Mouse (Mus musculus): ENCODE results near the gene B4galt5. TPM values are rescaled to one million over a fixed set of nuclear protein-coding genes. Genes with fewer than 3 reads are reported as not detected.
A peak's percentile ranks its signal among the peaks of the same experiment; 100 is the strongest.

B4galt5 gene
- total RNA-seq, 2 experiments from 2014 or later: 63.0 to 70.2 TPM

DNA sequence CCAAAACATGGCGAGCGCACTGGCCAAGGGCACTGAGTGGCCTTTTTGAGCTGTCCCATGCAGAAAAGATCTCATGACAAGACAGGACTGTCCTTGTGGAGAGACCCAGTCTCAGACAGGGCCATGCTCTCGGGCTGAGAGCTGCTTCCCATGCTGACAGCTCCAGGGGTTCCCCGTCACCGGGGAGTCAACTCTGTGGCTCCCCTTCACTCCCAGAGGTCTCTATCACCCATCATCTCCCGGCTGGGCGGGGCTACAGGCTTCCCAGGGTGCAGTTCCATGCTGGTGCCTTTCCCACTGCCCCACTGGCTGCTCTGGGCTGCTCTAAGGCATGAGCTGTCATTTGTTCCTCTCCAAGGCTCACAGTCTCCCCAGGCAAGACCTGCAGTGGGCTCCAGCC lies 54.8 kb downstream of the B4galt5 start:
- peak in 1 of 2 experiments; percentile 26 for DNase-seq (ENCODE audit: extremely low spot score in 1 of 2, low spot score in 2 of 2)
- intact Hi-C loops (cut with DNase I): no loop called here

DNA sequence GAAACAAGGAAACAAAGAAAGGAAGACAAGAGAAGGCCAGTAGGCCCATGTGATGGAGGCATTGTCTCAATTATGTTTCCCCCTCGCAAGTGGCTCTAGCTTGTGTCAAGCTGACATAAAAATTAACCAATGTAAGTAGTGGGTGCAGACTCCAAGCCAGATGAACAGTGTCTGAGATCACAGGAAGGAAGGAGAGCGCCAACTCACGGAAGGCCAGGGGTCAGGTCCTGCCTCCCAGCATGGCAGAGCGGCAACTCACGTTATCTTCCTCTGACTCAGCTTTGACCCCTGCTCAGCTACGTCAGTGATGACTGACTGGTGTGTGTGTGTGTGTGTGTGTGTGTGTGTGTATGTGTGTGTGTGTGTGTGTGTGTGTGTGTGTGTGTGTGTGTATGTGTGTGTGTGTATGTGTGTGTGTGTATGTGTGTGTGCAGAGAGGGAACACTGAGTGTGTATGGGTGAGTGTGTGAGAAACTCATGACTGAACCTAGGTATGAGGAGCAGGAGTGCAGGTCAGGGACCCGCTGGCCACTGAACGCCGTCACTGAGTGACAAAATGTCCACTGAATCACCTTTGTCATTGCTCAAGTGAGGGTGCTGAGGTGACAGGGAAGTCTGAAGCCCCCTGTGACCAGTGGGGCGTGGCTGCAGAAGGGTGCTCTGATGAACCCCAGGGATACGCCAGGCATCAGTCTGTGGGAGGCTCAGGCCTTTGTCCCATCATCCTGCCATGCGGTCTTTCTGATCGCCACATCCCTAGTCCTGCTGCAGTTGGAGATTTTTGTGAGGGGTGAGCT lies 55.5 kb downstream of the B4galt5 start:
- DNase-seq (ENCODE audit: extremely low spot score in 1 of 2, low spot score in 2 of 2): peak in 1 of 2 experiments; percentile 24
- intact Hi-C loops (cut with DNase I): no loop called here

DNA sequence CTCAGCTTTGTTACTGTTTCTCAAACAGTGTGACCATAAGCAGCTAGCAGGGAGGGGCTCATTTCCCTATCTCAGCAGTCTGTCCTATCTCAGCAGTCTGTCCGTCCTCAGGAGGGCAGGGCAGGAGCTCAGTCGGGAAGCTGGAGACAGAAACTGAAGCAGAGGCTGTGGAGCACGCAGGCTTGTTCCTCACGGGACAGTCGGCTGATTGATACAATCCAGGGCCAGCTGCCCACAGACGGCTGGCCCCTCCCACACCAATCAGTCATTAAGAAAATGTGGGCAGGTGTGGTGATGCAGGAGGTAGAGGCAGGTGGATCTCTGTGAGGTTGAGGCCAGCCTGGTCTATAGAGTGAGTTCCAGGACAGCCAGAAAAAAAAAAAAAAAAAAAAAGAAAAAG lies 56.1 kb downstream of the B4galt5 start:
- intact Hi-C loops (cut with DNase I): no loop called here
- peak in 1 of 2 experiments; percentile 15 for DNase-seq (ENCODE audit: extremely low spot score in 1 of 2, low spot score in 2 of 2)

DNA sequence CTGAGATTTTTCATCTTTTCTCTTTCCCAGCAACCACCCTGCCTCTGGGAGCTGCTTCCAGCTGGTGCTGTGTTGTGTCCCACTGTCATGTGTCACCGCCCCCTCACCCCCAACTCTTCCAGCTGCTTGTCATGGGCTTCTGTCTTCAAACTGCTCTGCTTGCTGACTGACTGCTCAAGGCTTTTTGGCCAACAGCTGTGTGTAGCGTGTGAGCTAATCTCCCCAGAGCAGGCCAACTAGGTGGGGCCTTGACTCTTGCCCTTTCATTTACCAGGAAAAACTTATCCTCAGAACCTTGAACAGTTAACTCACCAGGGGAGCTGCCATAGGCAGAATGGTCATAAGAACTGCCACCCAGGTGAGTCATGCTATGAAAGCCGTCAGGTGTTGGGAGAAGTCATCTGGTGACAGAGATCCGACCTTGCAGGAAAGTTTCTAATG lies 56.8 kb downstream of the B4galt5 start:
- intact Hi-C loops (cut with DNase I): no loop called here
- DNase-seq (ENCODE audit: extremely low spot score in 1 of 2, low spot score in 2 of 2): peak in 1 of 2 experiments; percentile 26

DNA sequence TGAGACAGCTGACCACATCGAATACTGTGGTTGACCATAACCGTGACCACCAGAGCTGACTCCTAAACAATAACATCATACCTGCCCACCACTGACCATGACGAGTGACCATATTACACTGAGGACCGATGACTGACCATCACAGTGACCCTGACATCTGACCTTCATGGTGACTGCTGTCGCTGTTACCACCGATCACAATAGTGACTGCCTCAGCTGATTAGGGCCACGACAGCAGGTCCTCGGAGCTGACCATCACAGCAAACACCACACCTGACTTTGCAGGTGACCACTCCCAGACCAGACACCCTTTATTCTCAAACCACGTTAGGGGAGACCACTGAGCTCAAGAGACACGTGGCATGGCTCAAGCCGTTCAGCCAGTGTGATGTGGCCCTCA lies 57.3 kb downstream of the B4galt5 start:
- intact Hi-C loops (cut with DNase I): no loop called here
- no peak for DNase-seq (ENCODE audit: extremely low spot score in 1 of 2, low spot score in 2 of 2)

DNA sequence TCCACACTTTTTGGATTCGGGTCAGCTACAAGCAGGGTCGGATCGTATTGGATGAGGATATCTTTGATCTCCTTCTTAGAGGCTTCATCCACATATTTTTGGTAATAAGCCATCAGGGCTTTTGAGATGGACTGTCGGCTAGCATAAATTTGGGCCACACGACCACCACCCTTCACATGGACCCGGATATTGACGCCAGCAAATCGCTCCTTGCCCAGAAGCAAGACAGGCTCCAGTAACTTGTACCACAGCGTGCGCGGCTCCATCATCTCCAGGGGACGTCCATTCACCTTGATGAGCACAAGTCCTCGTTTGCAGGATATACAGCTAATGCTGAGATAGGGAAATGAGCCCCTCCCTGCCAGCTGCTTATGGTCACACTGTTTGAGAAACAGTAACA lies 67.5 kb downstream of the B4galt5 start:
- intact Hi-C loops (cut with DNase I): no loop called here
- peak in 1 of 2 experiments; percentile 21 for DNase-seq (ENCODE audit: extremely low spot score in 1 of 2, low spot score in 2 of 2)

DNA sequence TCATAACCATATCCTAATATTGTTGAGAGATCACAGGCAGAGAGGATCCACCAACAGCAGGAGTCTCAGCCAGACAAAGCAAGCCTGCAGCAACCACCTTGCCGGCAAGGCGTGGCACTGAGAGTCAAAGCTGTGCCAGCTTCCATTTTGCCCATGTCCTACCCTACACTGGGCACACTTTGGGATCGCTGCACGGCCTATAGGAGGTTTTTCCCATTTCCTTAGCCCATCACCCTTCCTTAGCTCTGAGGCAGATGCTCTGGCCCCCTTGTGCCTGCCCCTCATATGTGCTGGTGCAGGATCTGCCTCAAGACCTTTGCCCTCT lies 68.0 kb downstream of the B4galt5 start:
- intact Hi-C loops (cut with DNase I): no loop called here

DNA sequence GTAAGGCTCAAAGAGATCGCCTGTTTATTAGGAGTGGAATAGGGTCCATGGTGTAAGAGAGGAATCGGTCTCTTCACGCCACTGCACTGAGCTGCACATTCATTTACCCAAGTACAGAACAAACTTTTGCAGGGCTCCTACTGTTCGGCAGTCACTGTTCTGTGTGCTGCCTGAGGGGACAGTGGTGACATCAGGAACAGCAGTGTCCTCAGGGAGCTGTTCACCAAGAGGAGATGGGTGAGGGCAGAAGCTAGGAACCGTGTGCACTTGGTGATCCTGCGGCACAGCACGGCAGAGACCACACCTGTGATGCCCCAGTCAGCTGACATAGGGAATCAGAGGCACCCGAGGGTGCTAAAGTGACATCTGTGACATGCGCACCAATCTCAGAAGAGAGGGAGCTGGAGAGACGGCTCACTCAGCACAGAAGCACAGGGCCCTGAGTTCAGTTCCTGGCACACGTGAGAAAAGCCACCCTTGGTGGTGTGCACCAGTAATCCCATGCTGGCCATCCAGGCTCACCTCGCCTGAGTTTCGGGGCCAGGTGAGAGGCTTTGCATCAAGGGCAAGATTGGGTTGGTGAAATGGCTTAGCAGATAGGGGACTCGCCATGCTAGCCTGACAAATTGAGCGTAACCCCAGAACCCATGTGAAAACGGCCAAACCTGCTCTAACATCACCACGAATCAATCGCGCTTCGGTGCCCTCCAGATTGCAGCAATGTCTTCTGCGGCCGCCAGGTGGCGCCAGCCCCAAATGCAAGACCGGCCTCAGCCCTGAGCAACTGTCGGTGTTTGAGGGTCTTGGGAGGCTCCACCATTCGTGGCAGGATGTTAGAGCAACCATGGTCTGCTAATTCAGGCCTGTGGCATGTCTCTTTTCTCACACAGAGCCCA lies 68.6 kb downstream of the B4galt5 start:
- intact Hi-C loops (cut with DNase I): no loop called here
- DNase-seq (ENCODE audit: extremely low spot score in 1 of 2, low spot score in 2 of 2): peak; percentile 76 to 80

More for the DNA sequence above, 68.0 kb downstream of the B4galt5 start:
- no peak for DNase-seq (ENCODE audit: extremely low spot score in 1 of 2, low spot score in 2 of 2)

DNA sequence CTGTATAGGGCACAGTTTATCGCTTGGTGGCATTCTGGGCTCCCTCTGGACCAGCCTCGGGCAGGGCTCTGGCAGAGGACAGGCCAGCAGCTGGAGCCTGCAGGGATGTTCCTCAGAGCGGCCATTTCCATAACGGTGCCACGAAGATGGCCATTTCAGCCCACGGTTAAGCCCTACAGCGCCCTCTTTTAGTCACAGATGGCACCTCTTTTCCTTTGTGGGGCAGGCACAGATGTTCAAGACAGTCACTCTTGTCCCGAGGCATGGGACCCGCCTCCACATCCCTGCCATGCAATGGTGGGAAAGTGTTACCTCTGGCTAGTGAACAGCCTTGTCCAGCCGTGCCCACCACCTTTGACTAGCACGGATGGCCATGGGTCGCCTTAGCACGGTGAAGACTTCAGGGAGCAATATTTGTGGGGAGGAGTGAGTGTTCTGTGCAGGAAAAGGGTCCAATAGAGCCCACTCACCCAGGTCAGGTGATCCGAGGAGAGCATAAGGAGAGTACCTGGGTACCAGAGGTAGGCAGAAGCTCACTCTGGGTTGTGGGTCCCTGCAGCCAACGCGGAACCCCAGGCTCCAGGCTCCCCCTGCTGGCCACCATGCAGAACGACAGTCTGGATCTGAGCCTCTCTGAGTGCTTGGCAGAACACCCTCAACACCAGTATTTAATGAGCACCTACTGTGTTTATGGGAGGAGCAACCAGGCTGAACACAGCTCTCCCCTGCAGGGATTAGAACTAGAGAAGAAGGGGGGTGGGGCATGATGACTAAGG lies 70.0 kb downstream of the B4galt5 start:
- intact Hi-C loops (cut with DNase I): loop anchor here (1.0 to 5.0 kb wide), 3 partner anchors 57 to 207 kb away; no protein-coding TSS in a partner anchor
- DNase-seq (ENCODE audit: extremely low spot score in 1 of 2, low spot score in 2 of 2): peak; percentile 40 to 62

DNA sequence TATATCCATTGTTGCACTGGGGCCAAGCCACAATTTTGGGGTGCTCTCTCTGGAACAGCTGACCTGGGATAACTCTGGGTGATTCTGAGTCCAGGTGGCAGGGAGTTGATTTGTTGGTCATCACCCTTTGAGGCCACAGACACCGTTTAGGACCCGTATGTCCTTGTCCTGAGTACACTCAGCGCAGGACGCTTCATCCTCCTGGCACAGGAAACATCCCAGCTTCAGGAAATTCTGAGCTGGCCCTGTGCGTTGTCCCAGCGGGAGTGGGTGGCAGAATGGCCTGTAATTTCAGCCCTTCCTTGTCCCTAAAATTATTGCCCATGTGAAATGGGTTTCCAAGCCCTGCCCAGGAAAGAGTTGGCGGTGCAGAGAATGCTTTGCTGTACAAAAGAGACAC lies 71.0 kb downstream of the B4galt5 start:
- intact Hi-C loops (cut with DNase I): loop anchor here (5.0 kb wide), 2 partner anchors 139 to 206 kb away; no protein-coding TSS in a partner anchor
- peak in 1 of 2 experiments; percentile 24 for DNase-seq (ENCODE audit: extremely low spot score in 1 of 2, low spot score in 2 of 2)

DNA sequence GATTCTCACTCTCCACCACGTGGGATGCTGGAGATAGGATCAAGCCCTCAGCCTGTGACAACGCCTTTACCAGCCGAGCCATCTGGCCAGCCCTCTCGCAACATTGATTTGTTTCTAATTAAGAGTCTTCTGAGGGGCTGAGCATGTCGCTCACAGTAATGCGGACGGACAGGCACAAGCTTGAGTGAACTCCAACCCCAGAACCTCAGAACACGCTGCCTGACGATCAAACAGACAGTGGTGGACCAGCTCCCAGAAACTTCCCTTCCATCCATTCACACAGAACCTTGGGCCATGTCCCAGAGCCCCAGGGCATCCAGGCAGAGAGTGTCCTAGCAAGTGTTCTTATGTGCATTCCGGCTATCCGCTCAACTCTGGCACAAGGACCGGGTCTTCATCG lies 72.0 kb downstream of the B4galt5 start:
- intact Hi-C loops (cut with DNase I): loop anchor here (5.0 kb wide), 2 partner anchors 140 to 205 kb away; no protein-coding TSS in a partner anchor
- DNase-seq (ENCODE audit: extremely low spot score in 1 of 2, low spot score in 2 of 2): peak in 1 of 2 experiments; percentile 16

DNA sequence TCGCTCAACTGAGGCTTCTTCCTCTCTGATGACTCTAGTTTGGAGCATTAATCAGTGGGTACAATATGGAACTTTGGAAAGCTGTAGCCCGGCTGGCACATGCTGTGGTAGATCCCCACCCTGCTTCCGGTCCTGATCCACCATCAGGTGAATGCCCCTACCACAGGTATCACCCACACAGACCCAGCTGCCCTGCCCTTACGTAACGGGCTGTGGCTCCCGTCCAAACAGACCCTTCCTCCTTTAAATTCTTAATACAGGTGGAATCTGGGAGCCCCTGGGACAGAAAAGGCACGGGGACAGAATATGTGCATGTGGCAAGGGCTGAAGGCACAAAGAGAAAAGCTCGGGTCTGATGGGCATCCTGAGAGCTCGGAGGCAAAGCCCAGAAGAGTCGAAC lies 73.1 kb downstream of the B4galt5 start:
- intact Hi-C loops (cut with DNase I): loop anchor here (5.0 kb wide), 2 partner anchors 141 to 204 kb away; no protein-coding TSS in a partner anchor
- peak in 1 of 2 experiments; percentile 16 for DNase-seq (ENCODE audit: extremely low spot score in 1 of 2, low spot score in 2 of 2)

DNA sequence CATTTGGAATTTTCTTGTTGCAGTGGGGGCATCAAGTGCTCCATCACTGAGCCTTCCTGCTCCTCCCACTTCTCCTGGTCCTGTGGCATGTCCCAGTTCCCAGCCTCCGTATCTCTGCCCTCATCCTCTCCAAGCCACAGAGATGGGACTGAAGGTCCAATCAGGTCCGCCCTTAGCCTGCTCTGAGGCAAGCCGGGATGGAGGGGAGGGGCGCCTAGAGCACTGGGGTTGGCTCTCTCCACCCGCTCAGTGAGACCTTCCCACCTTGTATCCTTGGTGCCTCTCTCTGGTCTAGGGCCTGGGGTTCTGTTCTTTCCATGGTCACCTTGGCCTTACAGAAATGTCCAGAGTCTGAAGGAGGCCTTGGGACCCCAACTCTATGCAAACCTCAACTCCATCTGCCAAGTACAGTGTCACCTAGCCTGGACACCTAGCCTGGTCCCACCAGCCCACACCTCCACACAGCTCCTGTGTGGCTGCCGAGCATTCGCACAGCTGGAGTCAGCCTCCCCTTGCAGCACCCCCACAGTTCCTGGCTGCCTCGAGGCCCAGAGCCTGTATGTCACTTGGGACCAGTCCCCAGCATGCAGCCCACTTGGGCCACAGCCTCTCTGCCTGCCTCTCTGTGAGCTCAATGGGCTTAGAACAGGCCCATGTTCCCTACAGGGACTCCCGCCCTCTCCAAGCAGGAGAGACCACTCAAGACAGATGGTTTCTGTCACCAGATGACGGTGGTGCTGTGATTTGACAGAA lies 74.1 kb downstream of the B4galt5 start:
- intact Hi-C loops (cut with DNase I): loop anchor here (5.0 kb wide), 2 partner anchors 142 to 203 kb away; no protein-coding TSS in a partner anchor

DNA sequence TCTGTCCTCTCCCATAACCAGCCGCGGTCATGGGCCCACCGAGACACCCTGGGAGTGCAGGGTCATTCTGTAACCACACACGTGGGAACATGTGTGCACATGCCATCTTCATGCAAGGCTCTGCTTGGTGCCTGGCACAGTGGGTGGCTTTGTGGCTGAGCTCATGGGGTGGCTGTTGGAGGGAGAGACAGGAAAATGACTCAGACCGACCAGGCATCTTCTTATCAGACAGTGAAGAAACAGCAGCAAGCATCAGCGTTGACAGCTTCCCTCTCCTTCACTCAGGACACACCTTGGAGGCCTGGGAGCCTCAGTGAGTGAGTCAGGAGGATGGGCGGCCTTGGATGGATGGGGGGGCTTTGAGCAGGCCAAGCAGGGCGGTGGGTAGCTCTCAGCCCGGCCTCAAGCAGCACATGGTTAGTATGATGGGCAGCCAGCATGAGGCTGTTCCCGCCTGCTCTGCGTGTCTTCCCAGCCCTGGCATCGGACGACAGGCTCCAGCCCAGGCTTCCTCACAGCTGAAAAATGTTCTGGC lies 75.7 kb downstream of the B4galt5 start:
- DNase-seq (ENCODE audit: extremely low spot score in 1 of 2, low spot score in 2 of 2): peak in 1 of 2 experiments; percentile 17
- intact Hi-C loops (cut with DNase I): no loop called here

More for the DNA sequence above, 74.1 kb downstream of the B4galt5 start:
- DNase-seq (ENCODE audit: extremely low spot score in 1 of 2, low spot score in 2 of 2): peak in 1 of 2 experiments; percentile 18

DNA sequence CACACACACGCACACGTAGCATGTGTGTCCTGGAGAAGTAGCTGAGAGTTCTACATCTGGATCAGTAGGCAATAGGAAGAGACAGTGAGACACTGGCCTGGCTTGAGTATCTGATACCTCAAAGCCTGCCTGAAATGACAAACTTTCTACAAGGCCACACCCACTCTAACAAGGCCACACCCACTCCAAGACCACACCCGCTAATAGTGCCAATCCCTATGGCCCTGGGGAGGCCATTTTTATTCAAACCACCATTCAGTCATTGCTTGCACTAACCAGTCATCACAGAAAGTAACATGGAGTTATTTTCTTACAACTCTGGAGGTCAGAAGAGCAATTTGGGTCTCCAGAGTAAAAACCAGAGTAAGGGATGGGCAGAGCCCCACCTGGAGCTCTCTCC lies 76.3 kb downstream of the B4galt5 start:
- peak in 1 of 2 experiments; percentile 8 for DNase-seq (ENCODE audit: extremely low spot score in 1 of 2, low spot score in 2 of 2)
- intact Hi-C loops (cut with DNase I): no loop called here

DNA sequence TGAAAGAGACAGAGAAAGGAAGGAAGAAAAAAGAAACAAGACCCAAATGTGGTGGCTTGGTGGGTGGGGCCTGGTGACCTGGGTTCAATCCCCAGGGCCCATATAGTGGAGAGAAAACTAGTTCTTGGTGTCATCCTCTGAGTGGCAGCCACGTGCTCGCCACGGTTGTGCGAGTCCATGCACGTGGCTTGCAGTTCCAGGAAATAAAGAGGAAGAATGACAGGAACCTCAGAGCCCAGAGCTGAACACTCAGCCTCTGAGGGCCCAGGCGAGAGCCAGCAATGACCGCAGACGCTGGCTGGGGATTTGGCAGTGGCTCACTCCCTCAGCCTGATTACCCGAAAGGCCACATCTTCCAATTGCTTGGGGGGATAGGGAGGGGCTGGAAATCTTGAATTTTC lies 77.9 kb downstream of the B4galt5 start:
- intact Hi-C loops (cut with DNase I): no loop called here
- DNase-seq (ENCODE audit: extremely low spot score in 1 of 2, low spot score in 2 of 2): peak in 1 of 2 experiments; percentile 18

DNA sequence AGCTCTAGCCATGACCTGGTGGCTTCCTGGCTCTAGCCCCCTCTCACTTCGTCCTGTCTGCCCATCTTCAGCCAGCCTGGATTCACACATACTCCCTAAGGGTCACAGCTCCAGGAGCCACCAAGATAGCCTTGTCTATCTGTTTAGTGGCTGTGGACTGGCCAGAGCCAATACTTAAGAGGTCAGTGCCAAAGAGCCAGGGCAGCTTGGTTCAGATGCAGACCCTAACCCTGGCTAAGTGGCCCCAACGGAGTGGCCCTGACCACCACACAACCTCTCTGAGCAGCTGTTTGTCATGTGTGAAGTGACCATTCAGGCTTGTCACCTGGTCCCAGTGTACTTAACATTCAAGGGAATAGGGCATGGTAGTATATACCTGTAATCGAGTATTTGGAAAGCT lies 78.5 kb downstream of the B4galt5 start:
- peak in 1 of 2 experiments; percentile 7 for DNase-seq (ENCODE audit: extremely low spot score in 1 of 2, low spot score in 2 of 2)
- intact Hi-C loops (cut with DNase I): no loop called here

DNA sequence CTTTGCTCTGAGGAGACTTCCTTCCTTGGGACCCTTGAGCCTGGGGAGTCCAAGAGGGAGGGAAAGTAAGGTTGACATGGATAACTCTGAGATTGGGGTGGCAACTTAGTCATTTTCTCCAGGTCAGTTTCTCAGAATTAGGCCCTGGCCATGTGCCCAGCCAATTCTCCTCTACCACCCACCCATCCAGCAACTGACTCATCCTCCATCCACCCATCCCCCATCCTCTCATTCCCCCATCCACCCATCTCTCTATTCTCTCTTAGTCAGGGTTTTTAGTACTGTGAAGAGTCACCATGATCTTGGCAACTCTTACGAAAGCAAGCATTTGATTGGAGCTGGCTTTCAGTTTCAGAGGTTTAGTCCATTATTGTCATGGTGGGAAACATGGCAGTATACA lies 80.3 kb downstream of the B4galt5 start:
- DNase-seq (ENCODE audit: extremely low spot score in 1 of 2, low spot score in 2 of 2): peak in 1 of 2 experiments; percentile 22
- intact Hi-C loops (cut with DNase I): no loop called here
